Mouse (Mus musculus): ENCODE results near the gene Lin52.

DNA sequence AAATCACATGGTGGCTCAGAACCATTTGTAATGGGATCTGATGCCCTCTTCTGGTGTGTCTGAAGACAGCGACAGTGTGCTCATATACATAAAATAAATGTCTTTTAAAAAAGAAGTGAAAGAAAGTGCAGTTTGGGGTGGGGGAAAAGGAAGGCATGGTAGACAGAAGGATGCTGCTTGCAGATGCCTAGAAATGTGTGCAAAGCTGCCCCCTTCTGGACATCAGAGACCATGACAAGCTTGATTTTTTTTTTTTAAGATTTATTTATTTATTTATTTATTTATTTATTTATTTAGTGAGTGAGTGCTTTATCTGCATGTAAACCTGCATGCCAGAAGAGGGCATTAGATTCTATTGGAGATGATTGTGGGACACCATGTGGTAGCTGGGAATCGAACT, 130.1 kb downstream of the Lin52 start:
- TF ChIP-seq FLI1 (IDR thresholded peaks at IDR 0.05; ENCODE audit: low read length), result no peak
- no peak for TF ChIP-seq GATA1 (IDR thresholded peaks at IDR 0.05; ENCODE audit: borderline replicate concordance, low read length)
